Mouse (Mus musculus) heart, postnatal 0 days (tissue): ENCODE data around the gene Dpp6. TPM values are rescaled to one million over a fixed set of nuclear protein-coding genes. Genes with fewer than 3 reads are reported as not detected.
"Not testable (repeated sequence)": the region's sequence is repeated elsewhere in the genome, so short reads cannot be mapped to it uniquely, and the experiment has no call there.

Experiments used
- ATAC-seq: fragments of 200-750 bp; cut with Nextera tagmentation; 2 replicates; pipeline ENCODE4 v1.8.0; 2017; ENCODE audit warnings: low read depth, moderate number of reproducible peaks, moderate library complexity; ENCODE audit not compliant: insufficient read depth
- DNase-seq: peaks from one replicate; pipeline ENCODE4 v3.0.0-alpha.2; 2016; ENCODE audit warnings: low spot score
- H3K27ac ChIP-seq: fragments of 300-500 bp; sonication (generic); 2 replicates; pipeline ENCODE4 v1.5.1; 2014; ENCODE audit warnings: low read depth, mild to moderate bottlenecking
- H3K27me3 ChIP-seq: fragments of 300-500 bp; sonication (generic); 2 replicates; pipeline ENCODE4 v1.6.1; 2014; ENCODE audit warnings: low read length, mixed read lengths; ENCODE audit not compliant: control insufficient read depth, insufficient read depth
- H3K36me3 ChIP-seq: fragments of 300-500 bp; sonication (generic); replicated peaks from 2 replicates; pipeline ENCODE4 v1.6.1; 2014; ENCODE audit warnings: low read length, mixed read lengths; ENCODE audit not compliant: control insufficient read depth, insufficient read depth
- H3K4me1 ChIP-seq: fragments of 300-500 bp; sonication (generic); 2 replicates; pipeline ENCODE4 v1.6.1; 2014; ENCODE audit warnings: antibody characterized with exemption; ENCODE audit not compliant: control insufficient read depth, insufficient read depth
- H3K4me2 ChIP-seq: fragments of 300-500 bp; sonication (generic); 2 replicates; pipeline ENCODE4 v1.6.1; 2014; ENCODE audit warnings: low read depth, mild to moderate bottlenecking, low read length, moderate library complexity
- H3K4me3 ChIP-seq: fragments of 300-500 bp; sonication (generic); 2 replicates; pipeline ENCODE4 v1.5.1; 2014; ENCODE audit warnings: low read depth, low read length
- H3K9ac ChIP-seq: fragments of 300-500 bp; sonication (generic); replicated peaks from 2 replicates; pipeline ENCODE4 v1.6.1; 2014; ENCODE audit warnings: low read depth, low read length, mixed read lengths
- H3K9me3 ChIP-seq: fragments of 300-500 bp; sonication (generic); replicated peaks from 2 replicates; pipeline ENCODE4 v1.6.1; 2016; ENCODE audit warnings: low read length; ENCODE audit not compliant: control insufficient read depth
- CTCF ChIP-seq: IDR thresholded peaks from 2 replicates; pipeline ENCODE4 v1.5.1; 2016; ENCODE audit warnings: antibody characterized with exemption, control low read depth, low read depth
- EP300 ChIP-seq: IDR thresholded peaks from 2 replicates; pipeline ENCODE4 v1.6.1; 2016; ENCODE audit warnings: antibody characterized with exemption, low read depth
- WGBS: fragments of 180-500 bp; shearing (Covaris S2); extraction: QIAGEN DNeasy Blood & Tissue Kit; methylation state at CpG from one replicate; pipeline ENCODE4 v1.1.7; 2014; 5-methylcytosine and 5-hydroxymethylcytosine counted together
- polyA plus RNA-seq: library from polyadenylated mRNA; unstranded; fragments of >200 nt; fragmentation: Nextera tagmentation; extraction: Ambion mirVana; gene quantifications from 2 replicates; pipeline ENCODE4 v1.2.1, GENCODE M21; 2015
- total RNA-seq: library from RNA; depleted of rRNA; stranded (reverse); fragments of >200 nt; gene quantifications from 2 replicates; pipeline ENCODE4 v1.2.3, GENCODE M21; 2014; ENCODE audit warnings: low replicate concordance

Dpp6 gene
- total and polyA plus RNA-seq, 2 experiments from 2014 or later = 0.05 TPM; not detected in 1

DNA sequence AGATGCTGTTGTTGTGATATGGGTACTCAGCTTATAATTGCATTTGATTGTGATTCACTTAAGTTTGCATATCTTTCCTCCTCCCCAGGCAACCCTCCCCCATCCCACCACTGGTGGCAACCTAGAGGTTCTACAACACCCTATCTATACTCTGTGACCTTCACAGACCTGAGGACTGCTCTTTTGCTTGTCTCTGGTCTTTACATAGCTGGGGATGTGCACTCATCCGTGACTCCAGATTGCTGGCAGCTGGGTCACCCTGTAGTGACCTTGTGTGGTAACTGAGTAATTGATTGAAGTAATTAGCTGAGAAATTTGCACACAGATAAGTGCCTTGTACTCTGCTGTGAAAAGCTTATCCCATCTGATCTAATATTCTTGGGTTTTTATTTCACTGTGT lies 669.1 kb downstream of the Dpp6 start:
- ATAC-seq (no peak), DNase-seq (no peak)
- 31% methylated on average over 1 of the region's 1 CpGs for WGBS
- Histone ChIP-seq H3K4me1 (no peaks in the 10 kb centered on the region), H3K27ac (no peak overlapping the region), H3K9me3 (no peaks in the 10 kb centered on the region), H3K27me3 (no peaks in the 10 kb centered on the region), H3K9ac (no peak overlapping the region), H3K4me3 (no peak overlapping the region), H3K36me3 (no peaks in the 10 kb centered on the region), H3K4me2 (no peak overlapping the region)
- TF ChIP-seq CTCF (no peak), EP300 (no peak)

DNA sequence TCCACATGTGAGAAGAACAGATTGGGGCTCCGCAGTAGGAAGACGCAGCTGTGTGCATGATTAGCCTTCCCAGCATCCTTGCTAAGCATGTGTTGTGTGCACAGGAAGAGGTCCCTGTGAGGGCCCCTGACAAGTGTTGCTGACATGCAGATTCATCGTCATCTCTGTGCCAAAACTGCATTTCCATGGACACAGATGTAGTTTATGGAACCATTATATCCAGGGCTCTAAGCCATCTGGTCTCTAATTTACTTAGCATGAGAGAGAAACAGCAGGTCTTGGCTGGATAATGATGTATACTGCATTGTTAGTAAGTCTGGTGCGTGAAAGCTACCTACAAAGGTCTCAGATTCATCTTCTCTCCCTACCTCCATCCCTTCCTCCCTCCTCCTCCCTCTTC lies 673.9 kb downstream of the Dpp6 start:
- 82% methylated on average over 4 of the region's 4 CpGs for WGBS
- no peak overlapping the region for H3K4me3 ChIP-seq
- H3K27ac ChIP-seq = no peak overlapping the region
- ATAC-seq = no peak
- no peaks in the 10 kb centered on the region for H3K27me3 ChIP-seq
- no peak overlapping the region for H3K4me2 ChIP-seq
- H3K9ac ChIP-seq = no peak overlapping the region
- TF ChIP-seq CTCF = no peak
- no peak for TF ChIP-seq EP300
- no peaks in the 10 kb centered on the region for H3K4me1 ChIP-seq
- H3K9me3 ChIP-seq = no peaks in the 10 kb centered on the region
- no peak for DNase-seq
- H3K36me3 ChIP-seq = no peaks in the 10 kb centered on the region

- H3K9me3 ChIP-seq, H3K4me1 ChIP-seq, H3K27ac ChIP-seq, H3K4me2 ChIP-seq, DNase-seq, ATAC-seq, H3K27me3 ChIP-seq, H3K36me3 ChIP-seq, H3K4me3 ChIP-seq, H3K9ac ChIP-seq: not testable (repeated sequence)
- 27% methylated on average over 1 of the region's 1 CpGs for WGBS
Measured at GRCm38 (mm10) chr5:27501338-27501737, 684.3 kb downstream of the Dpp6 start, which contains the start of gene Speer4b. Gene Speer4b (minus strand): TSS chr5:27501438.

DNA sequence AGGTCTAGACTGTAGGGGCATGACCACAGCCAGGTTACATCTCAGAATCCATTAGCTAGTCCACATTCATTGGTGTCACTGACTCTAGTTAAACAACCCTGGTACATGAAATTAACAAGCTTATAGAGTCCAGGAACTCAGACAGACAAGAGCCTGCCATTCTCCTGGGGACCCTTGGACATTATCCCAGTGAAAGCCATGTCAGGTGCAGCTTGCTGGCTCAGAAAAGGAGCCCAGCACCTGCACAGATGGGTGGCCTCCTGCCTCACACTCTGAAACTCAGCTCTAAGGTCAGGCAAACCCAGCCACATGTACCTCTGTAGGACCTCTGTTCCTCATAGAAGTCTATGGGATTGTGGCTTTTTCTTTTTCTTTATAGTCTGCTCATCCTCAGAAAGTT lies 701.7 kb downstream of the Dpp6 start:
- H3K27me3 ChIP-seq = no peaks in the 10 kb centered on the region
- H3K4me1 ChIP-seq = no peaks in the 10 kb centered on the region
- H3K36me3 ChIP-seq = no peaks in the 10 kb centered on the region
- no peak overlapping the region for H3K4me3 ChIP-seq
- H3K27ac ChIP-seq = no peak overlapping the region
- no peak overlapping the region for H3K4me2 ChIP-seq
- DNase-seq (no peak), ATAC-seq (no peak)
- no peak overlapping the region for H3K9ac ChIP-seq
- no peaks in the 10 kb centered on the region for H3K9me3 ChIP-seq
- no peak for TF ChIP-seq EP300
- TF ChIP-seq CTCF = no peak

GRCm38 (mm10) chr5:27526906-27527305 lies 709.9 kb downstream of the Dpp6 start:
- no peak for ATAC-seq

GRCm38 (mm10) chr5:27544816-27545270 lies 727.8 kb downstream of the Dpp6 start:
- no peaks in the 10 kb centered on the region for H3K36me3 ChIP-seq
- TF ChIP-seq EP300 (no peak), CTCF (no peak; the same call in 1 of the 2 replicates)
- 17% methylated on average over 2 of the region's 2 CpGs for WGBS
- no peaks in the 10 kb centered on the region for H3K4me1 ChIP-seq
- no peak overlapping the region for H3K9ac ChIP-seq
- no peak overlapping the region for H3K4me2 ChIP-seq
- no peak overlapping the region for H3K4me3 ChIP-seq
- H3K27ac ChIP-seq = no peak overlapping the region
- ATAC-seq (no peak), DNase-seq (peak; percentile 11)
- no peaks in the 10 kb centered on the region for H3K9me3 ChIP-seq
- H3K27me3 ChIP-seq = no peaks in the 10 kb centered on the region

More at GRCm38 (mm10) chr5:27526906-27527305, 709.9 kb downstream of the Dpp6 start:
- Histone ChIP-seq H3K9ac (no peak overlapping the region), H3K9me3 (no peaks in the 10 kb centered on the region), H3K4me2 (no peak overlapping the region), H3K27ac (no peak overlapping the region), H3K4me1 (no peaks in the 10 kb centered on the region), H3K27me3 (no peaks in the 10 kb centered on the region), H3K4me3 (no peak overlapping the region), H3K36me3 (no peaks in the 10 kb centered on the region)
- DNase-seq = no peak
- WGBS = 68% methylated on average over 1 of the region's 1 CpGs
- TF ChIP-seq EP300 = no peak
- TF ChIP-seq CTCF = no peak
